Mouse (Mus musculus) natural killer cell, adult 2 months (primary cell): ENCODE data around the gene Abhd11.

Source experiments
- DNase-seq, 2 experiments: peaks; one replicate each; pipeline ENCODE4 v3.0.0; 2022; ENCODE audit warnings: low spot score in 2 of 2

Gene Abhd11

GRCm38 (mm10) chr5:134986298-134987268, 22.4 kb upstream of the Abhd11 start:
- DNase-seq: no peak

GRCm38 (mm10) chr5:134989166-134989565, 19.8 kb upstream of the Abhd11 start:
- DNase-seq: no peak

GRCm38 (mm10) chr5:134989741-134990140, 19.2 kb upstream of the Abhd11 start:
- no peak for DNase-seq

- DNase-seq: no peak
Measured at GRCm38 (mm10) chr5:134992566-134992965, 16.4 kb upstream of the Abhd11 start.

GRCm38 (mm10) chr5:134998359-134998758, 10.6 kb upstream of the Abhd11 start:
- DNase-seq: no peak

- no peak for DNase-seq
Measured at GRCm38 (mm10) chr5:134999797-135000196, 9.2 kb upstream of the Abhd11 start.

- no peak for DNase-seq
Measured at GRCm38 (mm10) chr5:135000751-135001150, 8.2 kb upstream of the Abhd11 start.

- DNase-seq: peak in 1 of 2 experiments; percentile 41
Measured at GRCm38 (mm10) chr5:135001309-135001708, 7.6 kb upstream of the Abhd11 start.

GRCm38 (mm10) chr5:135002151-135002550, 6.8 kb upstream of the Abhd11 start:
- DNase-seq: no peak

GRCm38 (mm10) chr5:135007802-135008571, 965 bp upstream of the Abhd11 start:
- peak; percentile 47 to 55 for DNase-seq

GRCm38 (mm10) chr5:135009590-135010319, 803 bp downstream of the Abhd11 start:
- DNase-seq: peak; percentile 88 to 90

GRCm38 (mm10) chr5:135010320-135010709, 1.4 kb downstream of the Abhd11 start:
- DNase-seq: no peak

GRCm38 (mm10) chr5:135010841-135011743, 2.1 kb downstream of the Abhd11 start:
- no peak for DNase-seq

- DNase-seq: no peak
Measured at GRCm38 (mm10) chr5:135011809-135012613, 3.1 kb downstream of the Abhd11 start.

GRCm38 (mm10) chr5:135012671-135013441, 3.9 kb downstream of the Abhd11 start:
- peak; percentile 79 to 85 for DNase-seq

- peak; percentile 71 to 84 for DNase-seq
Measured at GRCm38 (mm10) chr5:135015497-135015896, 6.5 kb downstream of the Abhd11 start.

GRCm38 (mm10) chr5:135016224-135016759, 7.3 kb downstream of the Abhd11 start:
- no peak for DNase-seq

- DNase-seq: no peak
Measured at GRCm38 (mm10) chr5:135021814-135022213, 12.9 kb downstream of the Abhd11 start.
